ENCODE assay signal across 17 mouse cellular contexts in the genomic region with DNA sequence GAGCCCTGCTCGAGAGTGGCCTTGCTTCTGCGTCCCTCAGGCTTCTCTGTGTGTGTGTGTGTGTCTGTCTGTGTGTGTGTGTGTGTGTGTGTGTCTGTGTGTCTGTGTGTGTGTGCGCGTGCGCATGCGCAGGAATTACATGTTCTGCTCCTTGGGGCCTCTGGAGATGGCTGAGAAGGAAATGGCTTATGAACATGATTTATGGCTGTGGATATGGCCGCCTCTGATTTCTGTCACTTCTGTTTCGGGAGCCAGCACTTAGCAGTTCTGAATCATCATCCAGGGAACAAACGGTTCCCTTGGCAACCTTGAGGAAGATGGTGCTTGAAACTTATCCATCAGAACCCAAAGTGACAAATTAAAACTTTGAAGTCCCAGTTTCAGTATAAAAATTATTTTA.
DNase-seq lines count a peak whose midpoint lies in the region; ATAC-seq and TF ChIP-seq lines count a peak whose summit lies in the region.
"Had no signal": no experiment of that assay in that cellular context is flagged by ENCODE, and none has a peak within 500 bp of the region (broad histone marks: within the 10 kb centered on the region; RNA-seq: fewer than 3 reads in every experiment).

No protein-coding gene starts in this region.

- peak; percentile 40; the same call in 1 of the 2 replicates for ATAC-seq in stomach, postnatal 0 days (ENCODE audit: low FRiP score, low TSS enrichment)
- ATAC-seq: forebrain, embryonic 13.5 days had no signal

- 69% methylated on average over 9 of the region's 9 CpGs for WGBS in stomach, postnatal 0 days

- H3K27me3 ChIP-seq in stomach, postnatal 0 days (ENCODE audit: control insufficient read depth, insufficient read depth, low read length) = no peaks in the 10 kb centered on the region
- H3K27me3 ChIP-seq: embryonic facial prominence, embryonic 15.5 days; forebrain, embryonic 13.5 days had no signal

- H3K4me2 ChIP-seq in stomach, postnatal 0 days (replicated peaks; ENCODE audit: low read depth) = no peak overlapping the region
- H3K4me2 ChIP-seq: embryonic facial prominence, embryonic 15.5 days; forebrain, embryonic 13.5 days; heart, embryonic 11.5 days had no signal

- H3K4me3 ChIP-seq in stomach, postnatal 0 days (ENCODE audit: low read depth, low read length) = no peak overlapping the region
- H3K4me3 ChIP-seq: embryonic facial prominence, embryonic 15.5 days; forebrain, embryonic 13.5 days; left cerebral cortex, adult 2 months had no signal

- intact Hi-C loops in left cerebral cortex, postnatal 14 days (cut with DNase I) = no loop called here
- intact Hi-C loops in left cerebral cortex, postnatal 4 days (cut with DNase I) = no loop called here

- no peaks in the 10 kb centered on the region for H3K4me1 ChIP-seq in stomach, postnatal 0 days (replicated peaks; ENCODE audit: control insufficient read depth, insufficient read depth)
- H3K4me1 ChIP-seq: embryonic facial prominence, embryonic 15.5 days; forebrain, embryonic 13.5 days had no signal

- peak; percentile 35 to 66 for DNase-seq in frontal cortex, adult 2 months (ENCODE audit: extremely low spot score in 1 of 2, low spot score in 1 of 2)
- no peak for DNase-seq in frontal cortex, postnatal 25 days (ENCODE audit: low spot score in 2 of 2)
- peak; percentile 41 to 55 for DNase-seq in left cerebral cortex, postnatal 14 days (ENCODE audit: low spot score in 2 of 2)
- DNase-seq in left cerebral cortex, postnatal 4 days = no peak
- peak; percentile 73 for DNase-seq in kidney, postnatal 10 days
- DNase-seq in stomach, postnatal 0 days (ENCODE audit: low spot score) = no peak
- DNase-seq in thymus, postnatal 0 days (ENCODE audit: low spot score) = no peak
- DNase-seq: cerebellum, adult 18-20 months; gastrocnemius, postnatal 36 days; heart, postnatal 36 days; lung, postnatal 10 days; right cerebral cortex, postnatal 4 days; thymus, postnatal 4 days had no signal

- no peak for TF ChIP-seq CTCF in stomach, postnatal 0 days (IDR thresholded peaks at IDR 0.05; ENCODE audit: low read depth)

- H3K36me3 ChIP-seq in stomach, postnatal 0 days (ENCODE audit: control insufficient read depth, insufficient read depth, low read length) = peaks cover 11% of the 10 kb centered on the region; the same call in 1 of the 2 replicates

- H3K27ac ChIP-seq in stomach, postnatal 0 days (replicated peaks) = no peak overlapping the region
- H3K27ac ChIP-seq: embryonic facial prominence, embryonic 15.5 days; forebrain, embryonic 13.5 days had no signal

- TF ChIP-seq EP300 in stomach, postnatal 0 days (optimal IDR thresholded peaks at IDR 0.05) = no peak

- H3K9me3 ChIP-seq in stomach, postnatal 0 days (ENCODE audit: control insufficient read depth, low read length) = no peaks in the 10 kb centered on the region
- H3K9me3 ChIP-seq: embryonic facial prominence, embryonic 15.5 days; forebrain, embryonic 13.5 days had no signal

- H3K9ac ChIP-seq in stomach, postnatal 0 days (ENCODE audit: low read length) = no peak overlapping the region
- H3K9ac ChIP-seq: embryonic facial prominence, embryonic 15.5 days; forebrain, embryonic 13.5 days had no signal

Comparison
In these comparisons a context has a peak if more than half of its experiments do, and no peak if none do; other contexts are left out.
1. DNase-seq: peak in frontal cortex, adult 2 months (2 of 2), left cerebral cortex, postnatal 14 days (2 of 2) and kidney, postnatal 10 days (single experiment); none in frontal cortex, postnatal 25 days (0 of 2), left cerebral cortex, postnatal 4 days (single experiment), stomach, postnatal 0 days (single experiment) and thymus, postnatal 0 days (single experiment).